Mouse (Mus musculus) heart, embryonic 15.5 days (tissue): ENCODE data around the gene Sgo2a. TPM values are rescaled to one million over a fixed set of nuclear protein-coding genes. Genes with fewer than 3 reads are reported as not detected.
A peak's percentile ranks its signal among the peaks of the same experiment; 100 is the strongest.
"Not testable (repeated sequence)": the region's sequence is repeated elsewhere in the genome, so short reads cannot be mapped to it uniquely, and the experiment has no call there.

Source experiments
- ATAC-seq: fragments of 200-750 bp; cut with Nextera tagmentation; replicated peaks from 2 replicates; pipeline ENCODE4 v1.8.0; 2017; ENCODE audit warnings: low read depth, moderate TSS enrichment; ENCODE audit not compliant: insufficient number of reproducible peaks, insufficient read depth, low FRiP score
- H3K27ac ChIP-seq: fragments of 300-500 bp; sonication (generic); 2 replicates; pipeline ENCODE4 v1.5.1; 2015; ENCODE audit warnings: mild to moderate bottlenecking, inconsistent platforms
- H3K27me3 ChIP-seq: fragments of 300-500 bp; sonication (generic); 2 replicates; pipeline ENCODE4 v1.6.1; 2015; ENCODE audit warnings: inconsistent platforms
- H3K36me3 ChIP-seq: fragments of 300-500 bp; sonication (generic); 2 replicates; pipeline ENCODE4 v1.6.1; 2015; ENCODE audit warnings: mild to moderate bottlenecking, inconsistent platforms
- H3K4me1 ChIP-seq: fragments of 300-500 bp; sonication (generic); replicated peaks from 2 replicates; pipeline ENCODE4 v1.6.1; 2015; ENCODE audit warnings: inconsistent platforms
- H3K4me2 ChIP-seq: fragments of 300-500 bp; sonication (generic); 2 replicates; pipeline ENCODE4 v1.6.1; 2015; ENCODE audit warnings: inconsistent platforms, mild to moderate bottlenecking, moderate library complexity
- H3K4me3 ChIP-seq: fragments of 300-500 bp; sonication (generic); 2 replicates; pipeline ENCODE4 v1.5.1; 2015; ENCODE audit warnings: mild to moderate bottlenecking, inconsistent platforms
- H3K9ac ChIP-seq: fragments of 300-500 bp; sonication (generic); 2 replicates; pipeline ENCODE4 v1.6.1; 2015; ENCODE audit warnings: mild to moderate bottlenecking, inconsistent platforms
- H3K9me3 ChIP-seq: fragments of 300-500 bp; sonication (generic); replicated peaks from 2 replicates; pipeline ENCODE4 v1.6.1; 2016; ENCODE audit warnings: inconsistent platforms
- WGBS: fragments of 180-500 bp; shearing (Covaris S2); methylation state at CpG from one replicate; pipeline ENCODE4 v1.1.7; 2015; ENCODE audit warnings: mixed read lengths; 5-methylcytosine and 5-hydroxymethylcytosine counted together
- polyA plus RNA-seq: library from polyadenylated mRNA; unstranded; fragments of >200 nt; fragmentation: Nextera tagmentation; extraction: Ambion mirVana; gene quantifications from 2 replicates; pipeline ENCODE4 v1.2.1, GENCODE M21; 2015

Gene Sgo2a
- polyA plus RNA-seq, 1 experiment from 2014 or later = 16.2 TPM

GRCm38 (mm10) chr1:58037306-58037705 lies 41.5 kb downstream of the Sgo2a start:
- H3K27me3 ChIP-seq, ATAC-seq, H3K27ac ChIP-seq, H3K9me3 ChIP-seq, H3K36me3 ChIP-seq, H3K4me1 ChIP-seq, H3K4me3 ChIP-seq, H3K4me2 ChIP-seq, H3K9ac ChIP-seq: not testable (repeated sequence)
- WGBS = 89% methylated on average over 9 of the region's 9 CpGs

- no peak overlapping the region for H3K9ac ChIP-seq
- H3K27me3 ChIP-seq = no peaks in the 10 kb centered on the region
- 57% methylated on average over 3 of the region's 3 CpGs for WGBS
- no peak for ATAC-seq
- no peak overlapping the region for H3K27ac ChIP-seq
- no peaks in the 10 kb centered on the region for H3K36me3 ChIP-seq
- H3K4me1 ChIP-seq = no peaks in the 10 kb centered on the region
- H3K4me3 ChIP-seq = no peak overlapping the region
- no peak overlapping the region for H3K4me2 ChIP-seq
- H3K9me3 ChIP-seq = no peaks in the 10 kb centered on the region
These were observed 49.3 kb downstream of the Sgo2a start for GRCm38 (mm10) chr1:58045076-58045475.

GRCm38 (mm10) chr1:58045546-58045945 lies 49.8 kb downstream of the Sgo2a start:
- H3K9me3 ChIP-seq = no peaks in the 10 kb centered on the region
- no peak overlapping the region for H3K4me2 ChIP-seq
- H3K9ac ChIP-seq = no peak overlapping the region
- H3K4me3 ChIP-seq = no peak overlapping the region
- no peak overlapping the region for H3K27ac ChIP-seq
- H3K4me1 ChIP-seq = no peaks in the 10 kb centered on the region
- H3K27me3 ChIP-seq = no peaks in the 10 kb centered on the region
- no peaks in the 10 kb centered on the region for H3K36me3 ChIP-seq
- no peak for ATAC-seq
- WGBS = 68% methylated on average over 5 of the region's 5 CpGs

GRCm38 (mm10) chr1:58046721-58047290 lies 51.0 kb downstream of the Sgo2a start:
- ATAC-seq = no peak
- 69% methylated on average over 3 of the region's 3 CpGs for WGBS
- no peak overlapping the region for H3K9ac ChIP-seq
- no peaks in the 10 kb centered on the region for H3K4me1 ChIP-seq
- H3K27ac ChIP-seq = no peak overlapping the region
- no peak overlapping the region for H3K4me3 ChIP-seq
- H3K9me3 ChIP-seq = no peaks in the 10 kb centered on the region
- H3K4me2 ChIP-seq = no peak overlapping the region
- no peaks in the 10 kb centered on the region for H3K36me3 ChIP-seq
- H3K27me3 ChIP-seq = no peaks in the 10 kb centered on the region

GRCm38 (mm10) chr1:58049126-58049525 lies 53.4 kb downstream of the Sgo2a start:
- Histone ChIP-seq H3K27ac (no peak overlapping the region), H3K4me2 (no peak overlapping the region), H3K4me1 (no peaks in the 10 kb centered on the region), H3K9ac (no peak overlapping the region), H3K36me3 (no peaks in the 10 kb centered on the region), H3K4me3 (no peak overlapping the region), H3K9me3 (no peaks in the 10 kb centered on the region), H3K27me3 (no peaks in the 10 kb centered on the region)
- 87% methylated on average over 5 of the region's 5 CpGs for WGBS
- ATAC-seq = no peak

- Histone ChIP-seq H3K4me1 (no peaks in the 10 kb centered on the region), H3K36me3 (no peaks in the 10 kb centered on the region)
- no peak for ATAC-seq
These were observed 59.8 kb downstream of the Sgo2a start for GRCm38 (mm10) chr1:58055598-58055997.

GRCm38 (mm10) chr1:58056074-58056807 lies 60.5 kb downstream of the Sgo2a start:
- peak overlapping the region; percentile 35; the same call in 1 of the 2 replicates for H3K4me2 ChIP-seq
- H3K27ac ChIP-seq = no peak overlapping the region
- no peak overlapping the region for H3K4me3 ChIP-seq
- no peaks in the 10 kb centered on the region for H3K36me3 ChIP-seq
- H3K4me1 ChIP-seq = no peaks in the 10 kb centered on the region
- no peak for ATAC-seq
- no peaks in the 10 kb centered on the region for H3K9me3 ChIP-seq
- 68% methylated on average over 13 of the region's 13 CpGs for WGBS
- H3K9ac ChIP-seq = no peak overlapping the region
- no peaks in the 10 kb centered on the region for H3K27me3 ChIP-seq

More at GRCm38 (mm10) chr1:58055598-58055997, 59.8 kb downstream of the Sgo2a start:
- H3K9me3 ChIP-seq = no peaks in the 10 kb centered on the region
- H3K4me2 ChIP-seq = no peak overlapping the region
- H3K27ac ChIP-seq = no peak overlapping the region
- no peaks in the 10 kb centered on the region for H3K27me3 ChIP-seq
- no peak overlapping the region for H3K9ac ChIP-seq
- WGBS = 83% methylated on average over 11 of the region's 11 CpGs
- H3K4me3 ChIP-seq = no peak overlapping the region

GRCm38 (mm10) chr1:58056939-58057338 lies 61.2 kb downstream of the Sgo2a start:
- no peak for ATAC-seq
- no peak overlapping the region for H3K4me3 ChIP-seq
- no peaks in the 10 kb centered on the region for H3K27me3 ChIP-seq
- H3K4me2 ChIP-seq = peak overlapping the region; percentile 35; the same call in 1 of the 2 replicates
- no peak overlapping the region for H3K27ac ChIP-seq
- no peak overlapping the region for H3K9ac ChIP-seq
- 52% methylated on average over 11 of the region's 11 CpGs for WGBS
- H3K9me3 ChIP-seq = no peaks in the 10 kb centered on the region
- H3K36me3 ChIP-seq = no peaks in the 10 kb centered on the region
- no peaks in the 10 kb centered on the region for H3K4me1 ChIP-seq

- Histone ChIP-seq H3K36me3 (no peaks in the 10 kb centered on the region), H3K27ac (no peak overlapping the region), H3K27me3 (no peaks in the 10 kb centered on the region), H3K4me1 (no peaks in the 10 kb centered on the region), H3K9me3 (no peaks in the 10 kb centered on the region), H3K9ac (no peak overlapping the region), H3K4me2 (no peak overlapping the region), H3K4me3 (no peak overlapping the region)
- WGBS = 91% methylated on average over 4 of the region's 4 CpGs
- ATAC-seq = no peak
These were observed 63.1 kb downstream of the Sgo2a start for GRCm38 (mm10) chr1:58058846-58059245.

- Histone ChIP-seq H3K36me3 (no peaks in the 10 kb centered on the region), H3K27ac (no peak overlapping the region), H3K9me3 (no peaks in the 10 kb centered on the region), H3K4me2 (no peak overlapping the region), H3K4me3 (no peak overlapping the region), H3K27me3 (no peaks in the 10 kb centered on the region), H3K9ac (no peak overlapping the region), H3K4me1 (no peaks in the 10 kb centered on the region)
- 88% methylated on average over 7 of the region's 7 CpGs for WGBS
- no peak for ATAC-seq
These were observed 66.4 kb downstream of the Sgo2a start for GRCm38 (mm10) chr1:58062131-58062530.

GRCm38 (mm10) chr1:58065151-58065550 lies 69.4 kb downstream of the Sgo2a start:
- WGBS = 87% methylated on average over 5 of the region's 5 CpGs
- ATAC-seq = no peak

GRCm38 (mm10) chr1:58065606-58066005 lies 69.8 kb downstream of the Sgo2a start:
- Histone ChIP-seq H3K27me3 (no peaks in the 10 kb centered on the region), H3K9ac (no peak overlapping the region), H3K4me3 (no peak overlapping the region), H3K9me3 (no peaks in the 10 kb centered on the region), H3K4me2 (no peak overlapping the region), H3K36me3 (no peaks in the 10 kb centered on the region), H3K4me1 (no peaks in the 10 kb centered on the region), H3K27ac (no peak overlapping the region)
- ATAC-seq = no peak
- 70% methylated on average over 3 of the region's 3 CpGs for WGBS

More at GRCm38 (mm10) chr1:58065151-58065550, 69.4 kb downstream of the Sgo2a start:
- Histone ChIP-seq H3K27me3 (no peaks in the 10 kb centered on the region), H3K4me2 (no peak overlapping the region), H3K36me3 (no peaks in the 10 kb centered on the region), H3K4me3 (no peak overlapping the region), H3K4me1 (no peaks in the 10 kb centered on the region), H3K27ac (no peak overlapping the region), H3K9me3 (no peaks in the 10 kb centered on the region), H3K9ac (no peak overlapping the region)
